In the genomic region with DNA sequence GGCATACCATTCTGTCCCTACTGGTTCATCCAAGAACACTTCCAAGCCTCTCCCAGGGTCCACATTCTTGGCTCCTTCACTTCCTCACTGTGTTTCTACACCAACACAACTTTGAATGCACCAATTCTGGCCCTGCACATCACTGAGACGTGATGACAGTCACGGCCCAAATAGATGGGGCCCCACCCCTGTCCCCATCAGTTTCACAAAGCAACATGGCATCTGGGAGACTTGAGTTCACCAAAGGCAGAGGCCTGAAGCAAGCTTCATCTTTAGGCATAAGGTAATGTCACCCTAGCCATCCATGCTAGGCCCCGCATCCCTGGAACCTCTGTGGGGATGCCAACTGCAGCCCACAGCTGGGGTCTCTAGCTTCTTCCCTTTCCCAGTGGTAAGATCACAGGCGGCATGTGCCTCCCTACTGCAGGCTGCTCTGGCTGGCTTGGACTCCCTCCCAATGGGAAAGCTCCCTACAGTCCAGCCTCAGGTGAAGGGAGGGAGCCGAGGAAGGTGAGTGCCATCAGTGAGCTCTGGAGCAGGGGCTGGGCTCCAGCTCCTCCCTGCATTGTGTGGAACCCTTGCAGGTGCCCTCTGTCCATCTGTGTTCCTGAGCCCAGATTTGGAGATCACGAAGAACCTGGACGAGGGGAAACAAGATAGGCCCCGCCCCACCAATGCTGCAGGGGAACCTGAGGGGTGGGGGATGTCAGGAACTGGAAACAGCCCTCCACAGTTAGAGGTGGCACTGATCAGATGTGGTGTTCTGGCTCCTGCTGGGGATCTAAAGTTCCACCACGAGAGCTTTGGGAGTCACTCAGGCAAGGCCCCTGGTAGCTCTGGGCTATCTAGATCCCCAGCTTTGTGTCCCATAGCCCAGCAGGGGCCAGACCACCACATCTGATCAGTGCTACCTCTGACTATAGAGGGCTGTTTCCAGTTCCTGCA, we compare ENCODE assay signal across 21 mouse cellular contexts. TPM values are rescaled to one million over a fixed set of nuclear protein-coding genes. Genes with fewer than 3 reads are reported as not detected.
DNase-seq lines count a peak whose midpoint lies in the region; ATAC-seq and TF ChIP-seq lines count a peak whose summit lies in the region.
"Had no signal": no experiment of that assay in that cellular context is flagged by ENCODE, and none has a peak within 500 bp of the region (broad histone marks: within the 10 kb centered on the region; RNA-seq: fewer than 3 reads in every experiment).

No protein-coding gene starts in this region.

- H3K4me2 ChIP-seq in hindbrain, embryonic 11.5 days (replicated peaks; ENCODE audit: low read depth, low read length), result no peak overlapping the region
- H3K4me2 ChIP-seq in lung, embryonic 14.5 days, result peak overlapping the region; percentile 93; the same call in 1 of the 2 replicates

- 75% methylated on average over 9 of the region's 9 CpGs for WGBS in hindbrain, embryonic 10.5 days
- 82% methylated on average over 9 of the region's 9 CpGs for WGBS in hindbrain, embryonic 11.5 days
- WGBS in lung, embryonic 14.5 days, result 82% methylated on average over 9 of the region's 9 CpGs

- 0 out of 2 replicates have a peak overlapping the region, but pooled peaks have one; percentile 91 for H3K27ac ChIP-seq in hindbrain, embryonic 10.5 days
- no peak overlapping the region for H3K27ac ChIP-seq in hindbrain, embryonic 11.5 days (ENCODE audit: low read depth, low read length)
- H3K27ac ChIP-seq in lung, embryonic 14.5 days (ENCODE audit: low read depth), result no peak overlapping the region

- no peak for ATAC-seq in hindbrain, embryonic 11.5 days (ENCODE audit: low FRiP score)
- ATAC-seq in lung, embryonic 14.5 days (ENCODE audit: insufficient read depth), result no peak
- ATAC-seq: inflammation-experienced regulatory T-cells, adult 6 months had no signal

- no peaks in the 10 kb centered on the region for H3K9me3 ChIP-seq in hindbrain, embryonic 10.5 days
- no peaks in the 10 kb centered on the region for H3K9me3 ChIP-seq in hindbrain, embryonic 11.5 days (ENCODE audit: control insufficient read depth, low read length)
- H3K9me3 ChIP-seq in lung, embryonic 14.5 days (ENCODE audit: low read depth, low read length), result no peaks in the 10 kb centered on the region
- no peaks in the 10 kb centered on the region for H3K9me3 ChIP-seq in E14TG2a.4 (ENCODE audit: low read length)
- H3K9me3 ChIP-seq: forebrain, embryonic 12.5 days; heart, embryonic 10.5 days; limb, embryonic 15.5 days; neural tube, embryonic 13.5 days had no signal

- no peak for TF ChIP-seq CTCF in lung, embryonic 14.5 days (IDR thresholded peaks at IDR 0.05; ENCODE audit: low read depth)
- no peak for TF ChIP-seq CTCF in E14TG2a.4 (conservative IDR thresholded peaks at IDR 0.05; ENCODE audit: low read length)

- peaks cover 32% of the 10 kb centered on the region for H3K4me1 ChIP-seq in hindbrain, embryonic 10.5 days (replicated peaks)
- peaks cover 9% of the 10 kb centered on the region for H3K4me1 ChIP-seq in hindbrain, embryonic 11.5 days (replicated peaks; ENCODE audit: control insufficient read depth, insufficient read depth, low read length)
- H3K4me1 ChIP-seq in lung, embryonic 14.5 days (ENCODE audit: insufficient read depth), result peaks cover 4% of the 10 kb centered on the region; the same call in 1 of the 2 replicates
- H3K4me1 ChIP-seq in E14TG2a.4 (replicated peaks; ENCODE audit: low read depth, low read length), result peaks cover 58% of the 10 kb centered on the region

- H3K4me3 ChIP-seq in hindbrain, embryonic 10.5 days, result no peak overlapping the region
- no peak overlapping the region for H3K4me3 ChIP-seq in hindbrain, embryonic 11.5 days (ENCODE audit: low read depth, low read length)
- H3K4me3 ChIP-seq in lung, embryonic 14.5 days (ENCODE audit: low read depth, low read length), result no peak overlapping the region
- H3K4me3 ChIP-seq in E14TG2a.4 (replicated peaks; ENCODE audit: low read length), result peak overlapping the region; percentile 98; the same call in 1 of the 2 replicates

- no peak overlapping the region for H3K9ac ChIP-seq in hindbrain, embryonic 11.5 days (ENCODE audit: low read depth, low read length)
- no peak overlapping the region for H3K9ac ChIP-seq in lung, embryonic 14.5 days

- peaks cover 38% of the 10 kb centered on the region for H3K36me3 ChIP-seq in hindbrain, embryonic 10.5 days
- no peaks in the 10 kb centered on the region for H3K36me3 ChIP-seq in hindbrain, embryonic 11.5 days (ENCODE audit: control insufficient read depth, insufficient read depth, low read length)
- H3K36me3 ChIP-seq in lung, embryonic 14.5 days (ENCODE audit: insufficient read depth), result peaks cover 15% of the 10 kb centered on the region; the same call in 1 of the 2 replicates
- peaks cover 3% of the 10 kb centered on the region for H3K36me3 ChIP-seq in E14TG2a.4 (ENCODE audit: insufficient read depth, low read length)

- DNase-seq in cerebellum, adult 9-11 months, result peak; percentile 70
- no peak for DNase-seq in cerebellum, postnatal 25 days
- no peak for DNase-seq in hindbrain, embryonic 10.5 days (ENCODE audit: low spot score)
- no peak for DNase-seq in hindbrain, embryonic 11.5 days (ENCODE audit: low spot score)
- no peak for DNase-seq in lung, embryonic 14.5 days
- DNase-seq in lung, postnatal 36 days, result no peak
- DNase-seq in urinary bladder, postnatal 25 days (ENCODE audit: low spot score), result no peak
- DNase-seq: adrenal gland, postnatal 36 days; B cell, adult 2 months; gastrocnemius, postnatal 25 days; heart, postnatal 36 days; kidney, adult 9 months; kidney, postnatal 25 days; lung, postnatal 10 days; thymus, postnatal 36 days had no signal

- H3K27me3 ChIP-seq in hindbrain, embryonic 10.5 days (ENCODE audit: insufficient read depth, poor library complexity, severe bottlenecking), result no peaks in the 10 kb centered on the region; the same call in 1 of the 2 replicates
- H3K27me3 ChIP-seq in hindbrain, embryonic 11.5 days (ENCODE audit: control insufficient read depth, insufficient read depth, low read length), result no peaks in the 10 kb centered on the region
- H3K27me3 ChIP-seq in lung, embryonic 14.5 days (ENCODE audit: insufficient read depth, low read length), result no peaks in the 10 kb centered on the region
- H3K27me3 ChIP-seq in E14TG2a.4 (ENCODE audit: insufficient read depth, low read length), result no peaks in the 10 kb centered on the region
- H3K27me3 ChIP-seq: limb, embryonic 15.5 days; neural tube, embryonic 13.5 days had no signal

RNA-seq across cellular contexts. Expression of a gene that starts 2.3 kb away (rescaled TPM):
- 27.2 and 27.5 TPM in 2 replicates for polyA plus RNA-seq in hindbrain, embryonic 10.5 days (2016; fragmentation: Nextera tagmentation; extraction: Ambion mirVana)
- polyA plus RNA-seq in hindbrain, embryonic 11.5 days (2014; fragmentation: Nextera tagmentation; extraction: Ambion mirVana), result 16.1 and 18.4 TPM in 2 replicates
- 29.5 and 34.7 TPM in 2 replicates for polyA plus RNA-seq in lung, embryonic 14.5 days (2014; fragmentation: Nextera tagmentation; extraction: Ambion mirVana)

RNA-seq across cellular contexts. Expression of a gene that starts 30.8 kb away (rescaled TPM):
- 81.1 and 182 TPM in 2 replicates for polyA plus RNA-seq in hindbrain, embryonic 10.5 days (2016; fragmentation: Nextera tagmentation; extraction: Ambion mirVana)
- polyA plus RNA-seq in hindbrain, embryonic 11.5 days (2014; fragmentation: Nextera tagmentation; extraction: Ambion mirVana), result 151 and 156 TPM in 2 replicates
- polyA plus RNA-seq in lung, embryonic 14.5 days (2014; fragmentation: Nextera tagmentation; extraction: Ambion mirVana), result 52.0 and 56.7 TPM in 2 replicates
- polyA plus RNA-seq: inflammation-experienced regulatory T-cells, adult 6 months had no signal

RNA-seq across cellular contexts. Expression of a gene that starts 54.5 kb away (rescaled TPM):
- 222 and 292 TPM in 2 replicates for polyA plus RNA-seq in hindbrain, embryonic 10.5 days (2016; fragmentation: Nextera tagmentation; extraction: Ambion mirVana)
- 146 and 191 TPM in 2 replicates for polyA plus RNA-seq in hindbrain, embryonic 11.5 days (2014; fragmentation: Nextera tagmentation; extraction: Ambion mirVana)
- 153 and 164 TPM in 2 replicates for polyA plus RNA-seq in lung, embryonic 14.5 days (2014; fragmentation: Nextera tagmentation; extraction: Ambion mirVana)

RNA-seq across cellular contexts. Expression of a gene that starts 58.0 kb away (rescaled TPM):
- 60.5 and 62.3 TPM in 2 replicates for polyA plus RNA-seq in hindbrain, embryonic 10.5 days (2016; fragmentation: Nextera tagmentation; extraction: Ambion mirVana)
- polyA plus RNA-seq in hindbrain, embryonic 11.5 days (2014; fragmentation: Nextera tagmentation; extraction: Ambion mirVana), result 40.1 and 45.4 TPM in 2 replicates
- 49.4 and 53.6 TPM in 2 replicates for polyA plus RNA-seq in lung, embryonic 14.5 days (2014; fragmentation: Nextera tagmentation; extraction: Ambion mirVana)
